Mouse (Mus musculus) heart, embryonic 15.5 days (tissue): Measurements from ENCODE around the gene 4933402N03Rik. TPM values are rescaled to one million over a fixed set of nuclear protein-coding genes. Genes with fewer than 3 reads are reported as not detected.
A peak's percentile ranks its signal among the peaks of the same experiment; 100 is the strongest.

Experiments used
- ATAC-seq: fragments of 200-750 bp; cut with Nextera tagmentation; replicated peaks from 2 replicates; pipeline ENCODE4 v1.8.0; 2017; ENCODE audit warnings: low read depth, moderate TSS enrichment; ENCODE audit not compliant: insufficient number of reproducible peaks, insufficient read depth, low FRiP score
- H3K27ac ChIP-seq: fragments of 300-500 bp; sonication (generic); 2 replicates; pipeline ENCODE4 v1.5.1; 2015; ENCODE audit warnings: mild to moderate bottlenecking, inconsistent platforms
- H3K27me3 ChIP-seq: fragments of 300-500 bp; sonication (generic); 2 replicates; pipeline ENCODE4 v1.6.1; 2015; ENCODE audit warnings: inconsistent platforms
- H3K36me3 ChIP-seq: fragments of 300-500 bp; sonication (generic); 2 replicates; pipeline ENCODE4 v1.6.1; 2015; ENCODE audit warnings: mild to moderate bottlenecking, inconsistent platforms
- H3K4me1 ChIP-seq: fragments of 300-500 bp; sonication (generic); replicated peaks from 2 replicates; pipeline ENCODE4 v1.6.1; 2015; ENCODE audit warnings: inconsistent platforms
- H3K4me2 ChIP-seq: fragments of 300-500 bp; sonication (generic); 2 replicates; pipeline ENCODE4 v1.6.1; 2015; ENCODE audit warnings: inconsistent platforms, mild to moderate bottlenecking, moderate library complexity
- H3K4me3 ChIP-seq: fragments of 300-500 bp; sonication (generic); 2 replicates; pipeline ENCODE4 v1.5.1; 2015; ENCODE audit warnings: mild to moderate bottlenecking, inconsistent platforms
- H3K9ac ChIP-seq: fragments of 300-500 bp; sonication (generic); 2 replicates; pipeline ENCODE4 v1.6.1; 2015; ENCODE audit warnings: mild to moderate bottlenecking, inconsistent platforms
- H3K9me3 ChIP-seq: fragments of 300-500 bp; sonication (generic); replicated peaks from 2 replicates; pipeline ENCODE4 v1.6.1; 2016; ENCODE audit warnings: inconsistent platforms
- WGBS: fragments of 180-500 bp; shearing (Covaris S2); methylation state at CpG from one replicate; pipeline ENCODE4 v1.1.7; 2015; ENCODE audit warnings: mixed read lengths; 5-methylcytosine and 5-hydroxymethylcytosine counted together
- polyA plus RNA-seq: library from polyadenylated mRNA; unstranded; fragments of >200 nt; fragmentation: Nextera tagmentation; extraction: Ambion mirVana; gene quantifications from 2 replicates; pipeline ENCODE4 v1.2.1, GENCODE M21; 2015

4933402N03Rik gene
- polyA plus RNA-seq, 1 experiment from 2014 or later: not detected

DNA sequence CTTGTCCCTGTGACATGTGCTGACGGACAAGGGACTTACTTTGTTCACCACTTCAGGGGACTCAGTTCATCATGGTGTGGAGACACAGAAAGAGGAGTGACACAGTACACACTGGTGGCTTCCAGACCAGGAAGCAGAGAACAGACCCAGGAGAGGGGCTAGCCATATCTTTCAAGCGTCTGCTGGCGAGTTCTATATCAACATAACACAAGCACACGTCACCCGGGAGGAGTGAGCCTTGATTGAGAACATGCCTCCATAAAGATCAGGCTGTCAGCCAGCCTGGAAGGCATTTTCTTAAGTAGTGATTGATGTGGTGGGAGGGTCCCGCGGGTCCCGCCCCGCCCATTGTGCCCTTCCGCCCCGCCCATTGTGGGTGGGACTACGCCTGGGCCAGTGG lies 16.1 kb downstream of the 4933402N03Rik start:
- Histone ChIP-seq H3K36me3 (no peaks in the 10 kb centered on the region), H3K4me1 (no peaks in the 10 kb centered on the region), H3K27me3 (no peaks in the 10 kb centered on the region; the same call in 1 of the 2 replicates), H3K9ac (no peak overlapping the region), H3K27ac (no peak overlapping the region), H3K4me2 (no peak overlapping the region), H3K4me3 (no peak overlapping the region), H3K9me3 (no peaks in the 10 kb centered on the region)
- whole genome bisulfite sequencing: 41% methylated on average over 12 of the region's 12 CpGs
- peak; percentile 66; the same call in 1 of the 2 replicates for ATAC-seq

DNA sequence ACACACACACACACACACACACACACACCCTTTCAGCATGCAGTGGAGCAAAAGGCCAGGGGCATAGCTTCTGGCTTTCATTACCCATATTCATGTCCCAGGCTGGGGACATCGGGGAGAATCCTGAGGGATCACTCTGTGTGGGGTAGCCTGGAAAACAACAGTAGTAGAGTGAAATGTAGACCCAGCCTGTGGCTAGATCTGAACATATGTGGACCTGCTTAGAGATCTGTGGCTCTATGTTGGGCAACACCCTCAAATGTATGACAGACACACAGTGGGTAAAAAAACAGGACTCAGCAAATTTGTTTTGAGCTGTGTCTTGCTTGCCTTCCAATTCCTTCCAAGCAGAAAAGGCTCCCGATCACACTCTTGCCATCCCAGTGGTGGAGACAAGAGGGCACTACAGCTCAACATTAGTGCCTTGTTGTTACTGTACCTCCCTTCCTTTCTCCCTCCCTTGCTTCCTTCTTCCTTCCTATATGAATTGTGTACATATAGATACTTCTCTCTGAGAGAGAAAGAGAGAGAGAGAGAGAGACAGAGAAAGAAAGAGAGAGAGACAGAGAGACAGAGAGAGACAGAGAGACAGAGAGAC lies 23.8 kb downstream of the 4933402N03Rik start:
- 87% methylated on average over 2 of the region's 2 CpGs for WGBS
- H3K27ac ChIP-seq: no peak overlapping the region
- no peaks in the 10 kb centered on the region for H3K9me3 ChIP-seq
- H3K36me3 ChIP-seq: no peaks in the 10 kb centered on the region
- no peak overlapping the region for H3K9ac ChIP-seq
- no peak for ATAC-seq
- H3K4me2 ChIP-seq: no peak overlapping the region
- no peaks in the 10 kb centered on the region for H3K27me3 ChIP-seq
- no peaks in the 10 kb centered on the region for H3K4me1 ChIP-seq
- no peak overlapping the region for H3K4me3 ChIP-seq

DNA sequence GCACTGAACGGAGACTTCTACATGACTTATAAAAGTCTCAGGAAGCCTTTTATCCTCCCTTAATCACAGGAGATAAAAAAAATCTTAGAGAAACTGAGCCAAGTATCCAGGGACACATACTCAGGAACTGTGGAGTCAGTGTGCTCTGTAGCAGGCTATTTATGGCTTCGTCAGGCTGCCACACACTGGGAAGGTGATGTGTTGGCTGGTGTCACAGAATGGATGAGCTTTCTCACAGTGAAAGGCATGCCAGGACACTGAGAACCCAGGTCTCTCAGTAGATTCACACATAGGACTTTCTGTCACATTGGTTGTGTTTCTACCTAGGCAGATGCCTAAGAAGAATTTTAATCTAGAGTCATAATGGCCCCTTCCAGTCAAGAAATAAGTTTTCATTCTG lies 31.7 kb downstream of the 4933402N03Rik start:
- Histone ChIP-seq H3K4me3 (no peak overlapping the region), H3K36me3 (no peaks in the 10 kb centered on the region), H3K4me1 (peaks cover 6% of the 10 kb centered on the region; the same call in 1 of the 2 replicates), H3K9me3 (no peaks in the 10 kb centered on the region), H3K27ac (peak overlapping the region; percentile 27), H3K9ac (no peak overlapping the region), H3K4me2 (no peak overlapping the region), H3K27me3 (no peaks in the 10 kb centered on the region)
- WGBS: 43% methylated on average over 2 of the region's 2 CpGs
- no peak for ATAC-seq

DNA sequence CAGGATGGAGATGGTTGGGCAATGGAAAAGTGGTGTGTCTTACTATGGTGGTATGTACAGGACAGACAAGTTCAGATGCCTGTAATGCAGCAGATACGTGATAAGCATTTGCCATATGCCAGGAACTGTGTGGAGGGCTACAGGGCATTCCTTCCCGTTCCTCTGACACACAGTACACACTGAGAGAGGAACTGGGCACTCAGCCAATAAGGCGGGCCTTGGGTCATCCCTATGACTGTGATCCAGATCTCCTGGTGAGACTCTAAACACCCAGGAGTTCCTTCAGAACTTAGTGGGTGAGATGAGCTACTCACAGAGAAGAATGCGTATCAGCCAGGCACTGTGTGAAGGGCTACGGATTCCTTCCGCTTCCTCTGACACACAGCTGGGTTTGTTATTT lies 32.4 kb downstream of the 4933402N03Rik start:
- no peaks in the 10 kb centered on the region for H3K9me3 ChIP-seq
- no peaks in the 10 kb centered on the region for H3K27me3 ChIP-seq
- H3K27ac ChIP-seq: peak overlapping the region; percentile 27
- H3K4me3 ChIP-seq: no peak overlapping the region
- no peak for ATAC-seq
- H3K4me1 ChIP-seq: peaks cover 6% of the 10 kb centered on the region; the same call in 1 of the 2 replicates
- 32% methylated on average over 6 of the region's 6 CpGs for WGBS
- H3K4me2 ChIP-seq: no peak overlapping the region
- H3K36me3 ChIP-seq: no peaks in the 10 kb centered on the region
- no peak overlapping the region for H3K9ac ChIP-seq

DNA sequence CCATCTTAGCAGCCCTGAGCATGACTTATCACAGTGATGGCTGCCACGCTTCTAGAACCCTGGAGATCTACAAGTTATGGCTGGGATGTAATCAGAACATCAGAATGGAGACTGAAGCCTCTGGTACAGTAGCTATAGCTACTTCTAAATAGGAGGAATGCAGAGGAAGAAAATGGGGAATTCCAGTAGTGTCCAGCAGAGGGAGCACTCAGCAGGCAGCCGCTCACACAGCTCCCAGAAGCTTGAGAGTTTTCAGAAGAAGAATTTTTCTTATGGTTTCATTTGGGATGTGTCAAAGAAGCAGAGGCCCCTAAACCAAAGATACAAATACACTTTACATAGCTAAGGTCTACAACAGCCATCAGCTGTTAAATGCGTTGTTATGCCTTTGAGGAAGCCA lies 33.6 kb downstream of the 4933402N03Rik start:
- no peak overlapping the region for H3K9ac ChIP-seq
- H3K4me2 ChIP-seq: no peak overlapping the region
- no peak for ATAC-seq
- no peak overlapping the region for H3K4me3 ChIP-seq
- WGBS: 28% methylated on average over 3 of the region's 3 CpGs
- peaks cover 6% of the 10 kb centered on the region; the same call in 1 of the 2 replicates for H3K4me1 ChIP-seq
- H3K9me3 ChIP-seq: no peaks in the 10 kb centered on the region
- no peak overlapping the region for H3K27ac ChIP-seq
- no peaks in the 10 kb centered on the region for H3K36me3 ChIP-seq
- no peaks in the 10 kb centered on the region for H3K27me3 ChIP-seq

Other genes starting within 250 kb of the 4933402N03Rik start
- 78.0 and 80.3 TPM in 2 replicates for gene Htra1, start 210.2 kb downstream of the 4933402N03Rik start, polyA plus RNA-seq
- 0.06 TPM in 1 of 2 replicates, not detected in the other for gene Dmbt1, start 114.3 kb downstream of the 4933402N03Rik start, polyA plus RNA-seq
- gene 5430419D17Rik, start 28.1 kb upstream of the 4933402N03Rik start, polyA plus RNA-seq: 0.25 and 0.30 TPM in 2 replicates
- 0.62 and 0.68 TPM in 2 replicates for gene Cuzd1, start 176.0 kb upstream of the 4933402N03Rik start, polyA plus RNA-seq
- gene Fam24b, start 183.2 kb upstream of the 4933402N03Rik start, polyA plus RNA-seq: not detected in 2 replicates
- gene Fam24a, start 187.6 kb upstream of the 4933402N03Rik start, polyA plus RNA-seq: not detected in 2 replicates
- gene 2310057M21Rik, start 216.4 kb upstream of the 4933402N03Rik start, polyA plus RNA-seq: 15.4 and 16.1 TPM in 2 replicates
- 79.6 and 84.9 TPM in 2 replicates for gene Pstk, start 224.8 kb upstream of the 4933402N03Rik start, polyA plus RNA-seq